Mouse (Mus musculus) embryonic fibroblast, embryonic 13.5 days (primary cell): ENCODE measurements around the gene Ptgs1.

Source experiments
- CTCF ChIP-seq: IDR thresholded peaks from 2 replicates; pipeline ENCODE4 v1.5.1; 2011; ENCODE audit warnings: mild to moderate bottlenecking, control low read depth, low read length, moderate library complexity, borderline replicate concordance; ENCODE audit not compliant: insufficient read depth
- POLR2A ChIP-seq: IDR thresholded peaks from 2 replicates; pipeline ENCODE4 v1.6.1; 2011; ENCODE audit warnings: low read depth, mild to moderate bottlenecking, control low read depth, low read length, moderate library complexity

GRCm38 (mm10) chr2:36184192-36184591, 46.0 kb upstream of the Ptgs1 start:
- no peak for TF ChIP-seq POLR2A
- TF ChIP-seq CTCF = no peak
